Mouse (Mus musculus): ENCODE results near the gene Shc1. TPM values are rescaled to one million over a fixed set of nuclear protein-coding genes. Genes with fewer than 3 reads are reported as not detected.
A peak's percentile ranks its signal among the peaks of the same experiment; 100 is the strongest.

Shc1 gene
- total and polyA plus RNA-seq, 3 experiments = 23.1 to 40.6 (median 32.3) TPM

DNA sequence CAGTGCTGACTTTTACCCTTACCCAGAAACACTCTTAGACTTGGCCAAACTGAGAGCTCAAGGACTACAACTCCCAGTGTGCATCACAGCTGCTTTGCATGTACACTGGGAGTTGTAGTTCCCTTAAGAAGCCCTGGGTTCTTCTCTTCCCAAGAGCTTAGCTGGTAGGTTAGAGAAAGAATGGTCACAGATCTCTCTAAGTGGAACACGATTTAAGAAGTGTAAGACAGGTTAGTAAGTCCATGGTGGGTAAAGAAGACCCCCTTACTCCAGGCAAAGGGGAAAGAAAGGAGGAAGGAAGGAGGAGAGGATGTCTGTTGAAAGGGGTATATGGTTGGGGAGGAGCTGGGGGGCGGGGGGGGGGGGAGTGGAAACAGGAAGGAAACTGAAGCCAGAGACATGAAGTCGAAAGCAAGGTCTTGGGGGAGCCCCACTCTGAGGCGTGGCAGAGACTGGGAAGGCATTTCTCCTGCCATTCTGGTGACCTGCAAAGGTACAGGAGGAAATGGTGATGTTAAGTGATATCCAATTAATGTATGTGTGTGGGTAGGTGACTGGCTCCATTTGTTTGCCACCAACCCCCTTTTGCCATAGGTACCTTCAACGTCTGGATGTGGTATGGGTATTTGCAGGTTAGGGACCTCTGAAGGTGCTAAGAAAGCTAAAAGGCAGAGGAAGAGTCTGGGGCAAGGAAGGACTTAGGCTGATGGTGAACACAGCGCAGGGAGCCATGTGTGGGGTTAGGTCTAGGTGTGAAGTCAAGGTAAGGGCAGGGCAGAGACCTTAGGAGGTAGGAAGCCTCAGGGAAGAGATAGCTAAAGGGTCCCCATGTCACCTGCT lies 29.1 kb upstream of the Shc1 start (continued):
- TF ChIP-seq HCFC1 (IDR thresholded peaks at IDR 0.05; ENCODE audit: low read depth, low read length) = peak; percentile 100
- TF ChIP-seq BHLHE40 (IDR thresholded peaks at IDR 0.05; ENCODE audit: low read depth, low read length) = 0 out of 2 replicates have a peak, but pooled peaks have one; percentile 22
- 0 out of 2 replicates have a peak, but pooled peaks have one; percentile 54 for TF ChIP-seq TBP (conservative IDR thresholded peaks at IDR 0.05; ENCODE audit: low read depth, low read length)
- TF ChIP-seq MYC (IDR thresholded peaks at IDR 0.05; ENCODE audit: low read depth, low read length) = peak; percentile 11; the same call in 1 of the 2 replicates
- no peak for TF ChIP-seq ETS1 (conservative IDR thresholded peaks at IDR 0.05; ENCODE audit: low read depth, low read length)
- peak; percentile 64 for TF ChIP-seq ELF1 (IDR thresholded peaks at IDR 0.05; ENCODE audit: low read depth, low read length)
- no peak for TF ChIP-seq E2F4 (IDR thresholded peaks at IDR 0.05; ENCODE audit: insufficient replicate concordance, low read depth, low read length)
- TF ChIP-seq JUND (conservative IDR thresholded peaks at IDR 0.05; ENCODE audit: low read depth, low read length) = no peak
- TF ChIP-seq PAX5 (IDR thresholded peaks at IDR 0.05; ENCODE audit: low read length) = no peak
- no peak for TF ChIP-seq ZNF384 (IDR thresholded peaks at IDR 0.05; ENCODE audit: low read depth, low read length)
- TF ChIP-seq ZKSCAN1 (IDR thresholded peaks at IDR 0.05; ENCODE audit: borderline replicate concordance, low read depth, low read length) = no peak
- no peak for TF ChIP-seq RAD21 (IDR thresholded peaks at IDR 0.05; ENCODE audit: low read depth, low read length)
- no peak; the same call in 1 of the 2 replicates for TF ChIP-seq CHD1 (IDR thresholded peaks at IDR 0.05; ENCODE audit: low read depth, low read length)
- TF ChIP-seq MAX (IDR thresholded peaks at IDR 0.05; ENCODE audit: low read length) = no peak
- TF ChIP-seq NELFE (IDR thresholded peaks at IDR 0.05; ENCODE audit: low read depth, low read length) = peak; percentile 31; the same call in 1 of the 2 replicates
- TF ChIP-seq MAZ (IDR thresholded peaks at IDR 0.05; ENCODE audit: low read depth, low read length) = peak; percentile 86
- TF ChIP-seq USF2 (conservative IDR thresholded peaks at IDR 0.05; ENCODE audit: low read depth, low read length) = no peak
- peak; percentile 79 for TF ChIP-seq MXI1 (IDR thresholded peaks at IDR 0.05; ENCODE audit: low read depth, low read length)
- no peak for TF ChIP-seq SMC3 (IDR thresholded peaks at IDR 0.05; ENCODE audit: low read depth, low read length)
- peak; percentile 99 for TF ChIP-seq KAT2A (IDR thresholded peaks at IDR 0.05; ENCODE audit: insufficient replicate concordance, low read length)
- peak; percentile 68 for TF ChIP-seq POLR2A (IDR thresholded peaks at IDR 0.05; ENCODE audit: low read depth, low read length)
- no peak; the same call in 1 of the 2 replicates for TF ChIP-seq CHD2 (IDR thresholded peaks at IDR 0.05; ENCODE audit: low read length)

DNA sequence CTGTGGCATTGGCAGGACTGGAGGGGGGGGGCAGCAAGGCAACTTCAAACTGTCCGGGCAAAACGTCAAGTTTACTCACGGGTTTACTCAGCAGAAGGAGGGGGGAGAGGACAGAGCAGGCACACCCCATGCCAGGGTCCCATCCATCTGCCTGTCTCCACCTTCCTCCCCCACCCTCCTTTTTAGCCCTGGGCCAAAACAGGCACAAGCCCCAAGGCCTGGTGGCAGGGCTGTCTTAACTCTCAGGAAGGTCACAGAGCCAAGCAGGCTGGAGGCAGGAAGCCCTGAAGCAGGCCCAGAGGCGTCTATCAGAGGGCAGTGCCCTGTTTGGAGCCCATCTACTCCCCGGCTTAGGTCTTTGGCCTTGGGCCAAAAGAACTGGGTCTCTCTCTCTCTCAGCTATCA lies 28.1 kb upstream of the Shc1 start:
- peak overlapping the region; percentile 99 for H3K27ac ChIP-seq (ENCODE audit: insufficient read depth, low read depth)
- peaks cover 0 to 4% of the 10 kb centered on the region in 2 experiments for H3K36me3 ChIP-seq (replicated peaks in 1 of 2; ENCODE audit: control insufficient read depth in 1 of 2, insufficient read depth in 1 of 2, low read length in 1 of 2)
- peaks cover 39% of the 10 kb centered on the region for H3K79me2 ChIP-seq (replicated peaks; ENCODE audit: control insufficient read depth, extremely low read depth, insufficient read depth, poor library complexity, severe bottlenecking)
- in situ Hi-C loops (cut with MboI; ENCODE audit: low pct_ligation_motif_present, low pct_unique_long_range_greater_than_20kb, low sequenced_read_pairs) = no loop called here
- H3K4me3 ChIP-seq (replicated peaks in 1 of 3; ENCODE audit: low read depth in 2 of 3, low read length in 2 of 3, poor library complexity in 1 of 3) = peak overlapping the region; percentile 51 to 59 (median 54)
- H3K27me3 ChIP-seq (replicated peaks) = no peaks in the 10 kb centered on the region
- H3K4me1 ChIP-seq (ENCODE audit: control insufficient read depth in 1 of 2, insufficient read depth in 2 of 2) = peaks cover 6 to 54% of the 10 kb centered on the region in 2 experiments
- TF ChIP-seq IRF4 (IDR thresholded peaks at IDR 0.05; ENCODE audit: low read depth, low read length) (peak; percentile 74), USF1 (IDR thresholded peaks at IDR 0.05; ENCODE audit: low read depth, low read length) (no peak), RAD21 (IDR thresholded peaks at IDR 0.05; ENCODE audit: low read depth, low read length) (no peak), SMC3 (IDR thresholded peaks at IDR 0.05; ENCODE audit: low read depth, low read length) (no peak), BHLHE40 (IDR thresholded peaks at IDR 0.05; ENCODE audit: low read depth, low read length) (peak; percentile 7; the same call in 1 of the 2 replicates), SIN3A (IDR thresholded peaks at IDR 0.05; ENCODE audit: low read length) (0 out of 2 replicates have a peak, but pooled peaks have one; percentile 0)
- dilution Hi-C loops (cut with MboI; ENCODE audit: extremely low pct_ligation_motif_present, extremely low pct_unique_long_range_greater_than_20kb, low sequenced_read_pairs) = no loop called here
- DNase-seq (ENCODE audit: extremely low read depth) = no peak
- H3K9me3 ChIP-seq (replicated peaks; ENCODE audit: low read length) = no peaks in the 10 kb centered on the region
- H3K4me2 ChIP-seq (ENCODE audit: insufficient read depth, low read depth, poor library complexity, severe bottlenecking) = peak overlapping the region; percentile 79
- peak overlapping the region; percentile 97 for H3K9ac ChIP-seq (ENCODE audit: insufficient read depth, low read depth)
